Mouse (Mus musculus): ENCODE measurements at regions not wholly inside any gene's neighbourhood (a gene's known extent, or its start where the extent isn't known, plus 50 kb on each side); places are given as distances from the start of the nearest gene placed in this dataset.

GRCm38 (mm10) chr4:125399376-125400112, 91.0 kb upstream of the Grik3 start:
- ATAC-seq, result no peak
- H3K4me1 ChIP-seq (replicated peaks; ENCODE audit: control insufficient read depth, insufficient read depth, low read length), result no peaks in the 10 kb centered on the region
- no peaks in the 10 kb centered on the region for H3K36me3 ChIP-seq (ENCODE audit: control insufficient read depth, insufficient read depth)
- H3K27me3 ChIP-seq (replicated peaks; ENCODE audit: control insufficient read depth, insufficient read depth, low read length), result no peaks in the 10 kb centered on the region
- no peak overlapping the region for H3K4me2 ChIP-seq (replicated peaks; ENCODE audit: low read depth)
- H3K9me3 ChIP-seq (ENCODE audit: control insufficient read depth), result no peaks in the 10 kb centered on the region
- no peak overlapping the region for H3K4me3 ChIP-seq (ENCODE audit: low read depth, low read length)
- no peak overlapping the region for H3K9ac ChIP-seq (ENCODE audit: low read depth, low read length)
- no peak overlapping the region for H3K27ac ChIP-seq (ENCODE audit: low read depth, low read length)
- no peak for TF ChIP-seq CTCF (IDR thresholded peaks at IDR 0.05; ENCODE audit: low read depth)
- WGBS, result 77% methylated on average over 13 of the region's 13 CpGs

- Histone ChIP-seq H3K9me3 (ENCODE audit: control insufficient read depth) (no peaks in the 10 kb centered on the region), H3K4me3 (ENCODE audit: low read depth, low read length) (no peak overlapping the region), H3K27me3 (replicated peaks; ENCODE audit: control insufficient read depth, insufficient read depth, low read length) (no peaks in the 10 kb centered on the region), H3K36me3 (ENCODE audit: control insufficient read depth, insufficient read depth) (no peaks in the 10 kb centered on the region), H3K4me2 (replicated peaks; ENCODE audit: low read depth) (no peak overlapping the region), H3K27ac (ENCODE audit: low read depth, low read length) (no peak overlapping the region), H3K4me1 (replicated peaks; ENCODE audit: control insufficient read depth, insufficient read depth, low read length) (no peaks in the 10 kb centered on the region), H3K9ac (ENCODE audit: low read depth, low read length) (no peak overlapping the region)
- WGBS, result 59% methylated on average over 12 of the region's 12 CpGs
- no peak for ATAC-seq
- no peak for TF ChIP-seq CTCF (IDR thresholded peaks at IDR 0.05; ENCODE audit: low read depth)
Measured at GRCm38 (mm10) chr4:125397007-125397461, 93.5 kb upstream of the Grik3 start.

- no peak for ATAC-seq
- 63% methylated on average over 6 of the region's 6 CpGs for WGBS
- Histone ChIP-seq H3K9ac (ENCODE audit: low read depth, low read length) (no peak overlapping the region), H3K27me3 (replicated peaks; ENCODE audit: control insufficient read depth, insufficient read depth, low read length) (no peaks in the 10 kb centered on the region), H3K4me2 (replicated peaks; ENCODE audit: low read depth) (no peak overlapping the region), H3K36me3 (ENCODE audit: control insufficient read depth, insufficient read depth) (no peaks in the 10 kb centered on the region), H3K27ac (ENCODE audit: low read depth, low read length) (no peak overlapping the region), H3K4me3 (ENCODE audit: low read depth, low read length) (no peak overlapping the region), H3K9me3 (ENCODE audit: control insufficient read depth) (no peaks in the 10 kb centered on the region), H3K4me1 (replicated peaks; ENCODE audit: control insufficient read depth, insufficient read depth, low read length) (no peaks in the 10 kb centered on the region)
- TF ChIP-seq CTCF (IDR thresholded peaks at IDR 0.05; ENCODE audit: low read depth), result no peak
Measured at GRCm38 (mm10) chr4:125391269-125391668, 99.2 kb upstream of the Grik3 start.

DNA sequence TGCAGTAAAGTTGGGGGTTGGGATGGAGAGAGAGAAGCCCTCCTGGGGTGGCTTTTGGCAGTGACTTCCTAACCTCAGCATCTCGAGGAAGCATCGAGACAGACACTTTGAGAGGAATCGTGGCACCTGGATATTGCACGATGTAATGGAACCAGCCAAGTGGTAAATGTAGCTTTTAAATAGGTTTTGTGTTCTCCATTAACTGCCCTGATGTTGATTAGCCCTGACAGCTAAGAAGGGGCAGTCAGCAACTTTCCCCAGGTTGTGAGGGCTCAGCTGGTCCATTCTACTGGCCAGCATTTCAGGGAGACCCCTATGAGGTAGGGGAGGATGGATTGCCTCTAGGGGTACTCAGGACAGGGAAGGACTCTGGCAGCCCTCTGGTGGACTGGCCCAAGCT, 104.7 kb upstream of the Grik3 start:
- no peak for ATAC-seq
- Histone ChIP-seq H3K4me1 (replicated peaks; ENCODE audit: control insufficient read depth, insufficient read depth, low read length) (no peaks in the 10 kb centered on the region), H3K36me3 (ENCODE audit: control insufficient read depth, insufficient read depth) (no peaks in the 10 kb centered on the region), H3K4me2 (replicated peaks; ENCODE audit: low read depth) (no peak overlapping the region), H3K9me3 (ENCODE audit: control insufficient read depth) (no peaks in the 10 kb centered on the region), H3K27ac (ENCODE audit: low read depth, low read length) (no peak overlapping the region), H3K27me3 (replicated peaks; ENCODE audit: control insufficient read depth, insufficient read depth, low read length) (no peaks in the 10 kb centered on the region), H3K4me3 (ENCODE audit: low read depth, low read length) (no peak overlapping the region), H3K9ac (ENCODE audit: low read depth, low read length) (no peak overlapping the region)
- WGBS, result 82% methylated on average over 4 of the region's 4 CpGs
- no peak for TF ChIP-seq CTCF (IDR thresholded peaks at IDR 0.05; ENCODE audit: low read depth)

DNA sequence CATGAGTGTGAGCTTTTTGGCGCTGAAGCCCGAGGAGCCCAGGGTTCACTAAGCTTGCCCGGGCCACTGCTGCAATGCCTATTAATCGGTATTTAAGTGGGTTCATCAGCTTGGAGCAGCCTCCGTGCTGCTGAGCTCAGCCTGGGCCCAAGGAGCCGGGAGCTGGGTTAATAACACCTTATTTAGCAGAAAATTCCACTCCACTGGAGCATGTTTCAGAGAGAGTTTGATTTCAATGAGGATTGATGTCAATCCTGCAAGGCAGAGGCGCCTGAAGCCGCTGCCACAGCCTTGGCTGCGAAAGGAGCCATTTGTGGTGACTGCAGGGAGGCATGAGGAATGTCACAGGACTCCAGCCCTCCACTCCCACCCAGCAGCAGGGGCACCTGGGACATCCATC, 126.5 kb upstream of the Grik3 start:
- no peak overlapping the region for H3K4me2 ChIP-seq (replicated peaks; ENCODE audit: low read depth)
- no peak overlapping the region for H3K4me3 ChIP-seq (ENCODE audit: low read depth, low read length)
- no peaks in the 10 kb centered on the region for H3K9me3 ChIP-seq (ENCODE audit: control insufficient read depth)
- H3K27me3 ChIP-seq (replicated peaks; ENCODE audit: control insufficient read depth, insufficient read depth, low read length), result no peaks in the 10 kb centered on the region
- H3K9ac ChIP-seq (ENCODE audit: low read depth, low read length), result no peak overlapping the region
- H3K27ac ChIP-seq (ENCODE audit: low read depth, low read length), result no peak overlapping the region
- no peak for TF ChIP-seq CTCF (IDR thresholded peaks at IDR 0.05; ENCODE audit: low read depth)
- no peaks in the 10 kb centered on the region for H3K4me1 ChIP-seq (replicated peaks; ENCODE audit: control insufficient read depth, insufficient read depth, low read length)
- ATAC-seq, result no peak
- H3K36me3 ChIP-seq (ENCODE audit: control insufficient read depth, insufficient read depth), result no peaks in the 10 kb centered on the region
- WGBS, result 83% methylated on average over 9 of the region's 9 CpGs

DNA sequence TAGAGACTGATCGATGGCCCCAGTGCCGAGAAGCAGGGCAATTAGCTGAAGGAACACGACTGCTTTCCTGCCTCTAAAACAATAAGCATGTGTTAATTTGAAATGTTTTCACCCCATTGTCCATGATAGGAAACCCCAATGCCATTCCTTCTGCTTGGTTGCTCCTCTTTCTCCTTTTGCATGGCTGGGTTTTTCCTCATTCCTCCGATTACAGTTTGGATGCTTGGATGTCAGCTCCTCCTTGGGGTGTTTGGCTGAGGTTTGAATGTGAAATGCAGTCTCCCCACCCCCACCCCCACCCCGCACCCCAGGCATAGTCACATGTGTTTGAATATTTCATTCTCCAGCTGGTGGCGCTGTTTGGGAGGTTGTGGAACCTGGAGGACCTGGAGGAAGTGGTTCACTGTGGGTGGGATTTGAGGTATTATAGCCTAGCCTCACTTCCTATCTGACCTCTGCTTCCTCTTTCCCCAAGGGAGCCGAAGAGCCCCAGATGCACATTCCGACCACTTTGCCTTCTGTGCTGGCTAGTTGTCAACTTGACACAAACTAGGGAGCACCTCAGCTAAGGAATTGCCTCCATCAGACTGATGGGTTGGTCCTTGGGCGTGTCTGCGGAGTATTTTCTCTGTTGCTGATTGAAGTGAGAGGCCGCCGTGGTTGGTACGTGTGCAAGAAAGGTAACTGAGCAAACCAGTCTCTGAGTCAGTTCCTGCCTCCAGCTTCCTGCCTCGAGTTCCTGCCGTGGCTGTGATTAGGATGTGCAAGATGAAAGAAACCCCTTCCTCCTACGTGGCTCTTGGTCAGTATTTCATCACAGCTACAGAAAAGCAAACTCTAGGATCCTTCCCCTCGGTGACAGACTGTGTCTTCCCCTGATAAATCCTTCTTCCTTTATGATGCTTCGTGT, 128.6 kb upstream of the Grik3 start:
- H3K9ac ChIP-seq (ENCODE audit: low read depth, low read length), result no peak overlapping the region
- no peak overlapping the region for H3K4me3 ChIP-seq (ENCODE audit: low read depth, low read length)
- H3K36me3 ChIP-seq (ENCODE audit: control insufficient read depth, insufficient read depth), result no peaks in the 10 kb centered on the region
- no peak for TF ChIP-seq CTCF (IDR thresholded peaks at IDR 0.05; ENCODE audit: low read depth)
- H3K27ac ChIP-seq (ENCODE audit: low read depth, low read length), result no peak overlapping the region
- 69% methylated on average over 18 of the region's 18 CpGs for WGBS
- no peak for ATAC-seq
- no peaks in the 10 kb centered on the region for H3K9me3 ChIP-seq (ENCODE audit: control insufficient read depth)
- H3K4me2 ChIP-seq (replicated peaks; ENCODE audit: low read depth), result no peak overlapping the region
- H3K27me3 ChIP-seq (replicated peaks; ENCODE audit: control insufficient read depth, insufficient read depth, low read length), result no peaks in the 10 kb centered on the region
- H3K4me1 ChIP-seq (replicated peaks; ENCODE audit: control insufficient read depth, insufficient read depth, low read length), result no peaks in the 10 kb centered on the region
